Mouse (Mus musculus) ES-E14 (cell line): ENCODE measurements around the gene Olfr1032. TPM values are rescaled to one million over a fixed set of nuclear protein-coding genes. Genes with fewer than 3 reads are reported as not detected.
"Not testable (repeated sequence)": the region's sequence is repeated elsewhere in the genome, so short reads cannot be mapped to it uniquely, and the experiment has no call there.

ENCODE experiments used
- DNase-seq: peaks from one replicate; pipeline ENCODE4 v3.0.0-alpha.2; 2013; ENCODE audit warnings: low read depth, low spot score
- H3K27ac ChIP-seq: 2 replicates; pipeline ENCODE4 v1.5.1; 2012; ENCODE audit warnings: low read depth, mild to moderate bottlenecking, low read length, moderate library complexity, mixed read lengths; ENCODE audit not compliant: poor library complexity, insufficient read depth, severe bottlenecking
- H3K36me3 ChIP-seq: 2 replicates; pipeline ENCODE4 v1.6.1; 2012; ENCODE audit warnings: mild to moderate bottlenecking, low read length, moderate library complexity, mixed read lengths; ENCODE audit not compliant: control insufficient read depth, poor library complexity, insufficient read depth, severe bottlenecking
- H3K4me1 ChIP-seq, 2 experiments: fragments of 150-350 bp in 1 of 2; sonication (generic) in 1 of 2; 2 replicates each; pipeline ENCODE4 v1.6.1; 2012; ENCODE audit warnings: low read length in 2 of 2, mild to moderate bottlenecking in 1 of 2, mixed read lengths in 1 of 2; ENCODE audit not compliant: control insufficient read depth in 2 of 2, insufficient read depth in 2 of 2, poor library complexity in 1 of 2
- H3K4me3 ChIP-seq, 2 experiments: fragments of 150-350 bp in 1 of 2; sonication (generic) in 1 of 2; 2 replicates each; pipeline ENCODE4 v1.5.1; 2012; ENCODE audit warnings: low read length in 2 of 2, low read depth in 1 of 2, mild to moderate bottlenecking in 1 of 2, mixed read lengths in 1 of 2; ENCODE audit not compliant: insufficient read depth in 1 of 2, poor library complexity in 1 of 2, severe bottlenecking in 1 of 2
- H3K9ac ChIP-seq: 2 replicates; pipeline ENCODE4 v1.6.1; 2012; ENCODE audit warnings: low read depth, mild to moderate bottlenecking, low read length, mixed read lengths; ENCODE audit not compliant: poor library complexity, insufficient read depth, severe bottlenecking
- H3K9me3 ChIP-seq: fragments of 150-350 bp; sonication (generic); 2 replicates; pipeline ENCODE4 v1.6.1; 2012; ENCODE audit warnings: low read depth, mild to moderate bottlenecking, low read length; ENCODE audit not compliant: control insufficient read depth, insufficient read depth
- CHD2 ChIP-seq: IDR thresholded peaks from 2 replicates; pipeline ENCODE4 v1.6.1; 2014; ENCODE audit warnings: mild to moderate bottlenecking, low read depth, low read length, inconsistent platforms
- HCFC1 ChIP-seq: IDR thresholded peaks from 2 replicates; pipeline ENCODE4 v1.6.1; 2012; ENCODE audit warnings: low read length, inconsistent platforms, borderline replicate concordance; ENCODE audit not compliant: insufficient read depth
- MAFK ChIP-seq: IDR thresholded peaks from 2 replicates; pipeline ENCODE4 v1.6.1; 2014; ENCODE audit warnings: mild to moderate bottlenecking, low read depth, low read length, inconsistent platforms; ENCODE audit not compliant: insufficient read depth
- ZC3H11A ChIP-seq: IDR thresholded peaks from 2 replicates; pipeline ENCODE4 v1.6.1; 2012; ENCODE audit warnings: low read depth, mild to moderate bottlenecking, inconsistent platforms, low read length, borderline replicate concordance
- ZNF384 ChIP-seq: IDR thresholded peaks from 2 replicates; pipeline ENCODE4 v1.6.1; 2012; ENCODE audit warnings: low read depth, low read length, inconsistent platforms
- in situ Hi-C, 2 experiments: fragments of 600-800 bp; cut with MboI; formaldehyde crosslinking; loops; one replicate each; pipeline ENCODE4 v1.15.1; 2025; ENCODE audit warnings: low sequenced_read_pairs in 2 of 2, inconsistent platforms in 1 of 2; ENCODE audit not compliant: unreplicated experiment in 2 of 2
- total RNA-seq: library from RNA; depleted of rRNA; stranded (reverse); fragments of 300-350 nt; gene quantifications from 2 replicates; pipeline ENCODE4 v1.2.3, GENCODE M21; 2012; rRNA removed

Olfr1032 gene
- total RNA-seq, 1 experiment = not detected

GRCm38 (mm10) chr2:86045561-86045960 lies 40.2 kb downstream of the Olfr1032 start, which contains the start of gene Olfr1034:
Gene Olfr1034 (plus strand): TSS chr2:86045861.
- Histone ChIP-seq H3K27ac (no peak within 1 kb of the TSS), H3K36me3 (no peaks in the 10 kb centered on the region), H3K4me3 (no peak within 1 kb of the TSS), H3K4me1 (0 out of 4 replicates have a peak, but pooled peaks cover 0 to 2% of the 10 kb centered on the region in 2 experiments), H3K9me3 (no peaks in the 10 kb centered on the region), H3K9ac (no peak within 1 kb of the TSS)
- TF ChIP-seq CHD2 (no peak), ZC3H11A (no peak), HCFC1 (no peak), MAFK (no peak), ZNF384 (no peak)
- in situ Hi-C loops = no loop called here
- DNase-seq = no peak

DNA sequence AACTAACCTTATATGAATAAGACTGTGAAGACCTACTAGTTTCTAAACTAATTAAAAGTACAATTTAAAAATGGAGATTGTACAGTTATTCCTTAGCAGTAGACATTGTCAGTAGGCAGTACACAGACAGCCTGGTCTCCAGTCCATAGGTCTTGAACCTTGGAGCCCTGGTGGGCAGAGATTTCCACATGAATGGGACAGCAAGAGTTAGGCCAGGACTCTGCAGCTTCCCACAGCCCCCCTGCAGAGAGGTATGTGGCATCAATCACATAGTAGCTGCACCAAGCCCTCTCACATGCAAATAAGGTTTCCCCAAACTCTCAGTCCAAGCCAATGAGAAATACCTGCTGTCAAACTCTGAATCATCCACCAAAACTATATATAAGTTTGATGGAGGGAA lies 45.4 kb downstream of the Olfr1032 start:
- H3K4me3 ChIP-seq, H3K27ac ChIP-seq, H3K9ac ChIP-seq, H3K36me3 ChIP-seq, in situ Hi-C loops, H3K4me1 ChIP-seq, H3K9me3 ChIP-seq: not testable (repeated sequence)
- DNase-seq = peak; percentile 55

Other genes with a start within 250 kb of the Olfr1032 start
- not detected in 2 replicates for gene Olfr1012, start 242.8 kb upstream of the Olfr1032 start, total RNA-seq
- gene Olfr1013, start 238.4 kb upstream of the Olfr1032 start, total RNA-seq = not detected in 2 replicates
- gene Olfr1014, start 232.8 kb upstream of the Olfr1032 start, total RNA-seq = not detected in 2 replicates
- not detected in 2 replicates for gene Olfr1015, start 223.5 kb upstream of the Olfr1032 start, total RNA-seq
- not detected in 2 replicates for gene Olfr1016, start 203.0 kb upstream of the Olfr1032 start, total RNA-seq
- gene Olfr1018, start 187.1 kb upstream of the Olfr1032 start, total RNA-seq = not detected in 2 replicates
- gene Olfr1019, start 160.1 kb upstream of the Olfr1032 start, total RNA-seq = not detected in 2 replicates
- not detected in 2 replicates for gene Olfr1020, start 158.5 kb upstream of the Olfr1032 start, total RNA-seq
- not detected in 2 replicates for gene Olfr1022, start 136.9 kb upstream of the Olfr1032 start, total RNA-seq
- gene Olfr1023, start 119.9 kb upstream of the Olfr1032 start, total RNA-seq = not detected in 2 replicates
- gene Olfr1024, start 100.5 kb upstream of the Olfr1032 start, total RNA-seq = not detected in 2 replicates
- gene Olfr1025-ps1, start 90.3 kb upstream of the Olfr1032 start, total RNA-seq = not detected in 2 replicates
- gene Olfr1026, start 84.0 kb upstream of the Olfr1032 start, total RNA-seq = not detected in 2 replicates
- not detected in 2 replicates for gene Olfr1028, start 55.1 kb upstream of the Olfr1032 start, total RNA-seq
- not detected in 2 replicates for gene Olfr1029, start 31.6 kb upstream of the Olfr1032 start, total RNA-seq
- gene Olfr1030, start 26.3 kb upstream of the Olfr1032 start, total RNA-seq = not detected in 2 replicates
- gene Olfr1031, start 15.2 kb upstream of the Olfr1032 start, total RNA-seq = not detected in 2 replicates
- not detected in 2 replicates for gene Olfr1033, start 15.1 kb downstream of the Olfr1032 start, total RNA-seq
- gene Olfr1034, start 40.3 kb downstream of the Olfr1032 start, total RNA-seq = not detected in 2 replicates
- gene Olfr1036, start 68.5 kb downstream of the Olfr1032 start, total RNA-seq = not detected in 2 replicates
- not detected in 2 replicates for gene Olfr1037, start 81.8 kb downstream of the Olfr1032 start, total RNA-seq
- gene Olfr1039, start 130.4 kb downstream of the Olfr1032 start, total RNA-seq = not detected in 2 replicates
- not detected in 2 replicates for gene Olfr1040, start 141.2 kb downstream of the Olfr1032 start, total RNA-seq
- gene Olfr1042, start 156.3 kb downstream of the Olfr1032 start, total RNA-seq = not detected in 2 replicates
- not detected in 2 replicates for gene Olfr1043, start 162.0 kb downstream of the Olfr1032 start, total RNA-seq
- gene Olfr1044, start 172.3 kb downstream of the Olfr1032 start, total RNA-seq = not detected in 2 replicates
- not detected in 2 replicates for gene Olfr52, start 180.1 kb downstream of the Olfr1032 start, total RNA-seq
- not detected in 2 replicates for gene Olfr1045, start 197.5 kb downstream of the Olfr1032 start, total RNA-seq
- not detected in 2 replicates for gene Olfr1046, start 213.8 kb downstream of the Olfr1032 start, total RNA-seq
- gene Olfr1047, start 225.9 kb downstream of the Olfr1032 start, total RNA-seq = not detected in 2 replicates
- gene Olfr1048, start 234.7 kb downstream of the Olfr1032 start, total RNA-seq = not detected in 2 replicates